Mouse (Mus musculus) forebrain, embryonic 12.5 days (tissue): Measurements from ENCODE around the gene Grip1. TPM values are rescaled to one million over a fixed set of nuclear protein-coding genes. Genes with fewer than 3 reads are reported as not detected.

ENCODE experiments used
- ATAC-seq: fragments of 200-750 bp; cut with Nextera tagmentation; 2 replicates; pipeline ENCODE4 v1.8.0; 2017; ENCODE audit warnings: moderate TSS enrichment; ENCODE audit not compliant: low FRiP score
- H3K27ac ChIP-seq: fragments of 300-500 bp; sonication (generic); 2 replicates; pipeline ENCODE4 v1.5.1; 2016; ENCODE audit warnings: mild to moderate bottlenecking
- H3K27me3 ChIP-seq: fragments of 300-500 bp; sonication (generic); 2 replicates; pipeline ENCODE4 v1.6.1; 2016; ENCODE audit warnings: mild to moderate bottlenecking
- H3K36me3 ChIP-seq: fragments of 300-500 bp; sonication (generic); replicated peaks from 2 replicates; pipeline ENCODE4 v1.6.1; 2016; ENCODE audit warnings: mild to moderate bottlenecking
- H3K4me1 ChIP-seq: fragments of 300-500 bp; sonication (generic); 2 replicates; pipeline ENCODE4 v1.6.1; 2016
- H3K4me2 ChIP-seq: fragments of 300-500 bp; sonication (generic); 2 replicates; pipeline ENCODE4 v1.6.1; 2016; ENCODE audit warnings: mild to moderate bottlenecking, moderate library complexity
- H3K4me3 ChIP-seq: fragments of 300-500 bp; sonication (generic); replicated peaks from 2 replicates; pipeline ENCODE4 v1.5.1; 2016; ENCODE audit warnings: mild to moderate bottlenecking
- H3K9ac ChIP-seq: fragments of 300-500 bp; sonication (generic); 2 replicates; pipeline ENCODE4 v1.6.1; 2016; ENCODE audit warnings: mild to moderate bottlenecking
- H3K9me3 ChIP-seq: fragments of 300-500 bp; sonication (generic); 2 replicates; pipeline ENCODE4 v1.6.1; 2016
- WGBS: fragments of 180-500 bp; shearing (Covaris S2); methylation state at CpG from one replicate; pipeline ENCODE4 v1.1.7; 2016; 5-methylcytosine and 5-hydroxymethylcytosine counted together
- polyA plus RNA-seq: library from polyadenylated mRNA; unstranded; fragments of >200 nt; fragmentation: Nextera tagmentation; extraction: Ambion mirVana; gene quantifications from 2 replicates; pipeline ENCODE4 v1.2.1, GENCODE M21; 2016

Grip1 gene
- polyA plus RNA-seq, 1 experiment from 2014 or later = 12.5 TPM

- WGBS = 71% methylated on average over 6 of the region's 6 CpGs
- no peak overlapping the region for H3K27ac ChIP-seq
- no peak overlapping the region for H3K9ac ChIP-seq
- H3K36me3 ChIP-seq = no peaks in the 10 kb centered on the region
- H3K27me3 ChIP-seq = peaks cover 5% of the 10 kb centered on the region; the same call in 1 of the 2 replicates
- no peak overlapping the region for H3K4me3 ChIP-seq
- no peaks in the 10 kb centered on the region for H3K9me3 ChIP-seq
- H3K4me1 ChIP-seq = peaks cover 5% of the 10 kb centered on the region; the same call in 1 of the 2 replicates
- no peak for ATAC-seq
- H3K4me2 ChIP-seq = no peak overlapping the region
Observed at GRCm38 (mm10) chr10:120113980-120114379, 660.4 kb downstream of the Grip1 start.

- Histone ChIP-seq H3K27ac (no peak overlapping the region), H3K9ac (no peak overlapping the region), H3K4me2 (no peak overlapping the region), H3K4me3 (no peak overlapping the region), H3K27me3 (peaks cover 5% of the 10 kb centered on the region; the same call in 1 of the 2 replicates), H3K36me3 (no peaks in the 10 kb centered on the region), H3K9me3 (no peaks in the 10 kb centered on the region), H3K4me1 (peaks cover 5% of the 10 kb centered on the region; the same call in 1 of the 2 replicates)
- 32% methylated on average over 7 of the region's 7 CpGs for WGBS
- ATAC-seq = no peak
Observed at GRCm38 (mm10) chr10:120114493-120114892, 660.9 kb downstream of the Grip1 start.

GRCm38 (mm10) chr10:120115249-120115648 lies 661.6 kb downstream of the Grip1 start:
- H3K4me3 ChIP-seq = no peak overlapping the region
- 92% methylated on average over 1 of the region's 1 CpGs for WGBS
- no peak overlapping the region for H3K27ac ChIP-seq
- peaks cover 5% of the 10 kb centered on the region; the same call in 1 of the 2 replicates for H3K27me3 ChIP-seq
- no peaks in the 10 kb centered on the region for H3K9me3 ChIP-seq
- H3K4me1 ChIP-seq = peaks cover 5% of the 10 kb centered on the region; the same call in 1 of the 2 replicates
- no peak for ATAC-seq
- H3K9ac ChIP-seq = no peak overlapping the region
- H3K36me3 ChIP-seq = no peaks in the 10 kb centered on the region
- H3K4me2 ChIP-seq = no peak overlapping the region

- H3K4me2 ChIP-seq = no peak overlapping the region
- H3K9ac ChIP-seq = no peak overlapping the region
- H3K9me3 ChIP-seq = no peaks in the 10 kb centered on the region
- no peak overlapping the region for H3K4me3 ChIP-seq
- no peak overlapping the region for H3K27ac ChIP-seq
- H3K36me3 ChIP-seq = no peaks in the 10 kb centered on the region
- H3K4me1 ChIP-seq = no peaks in the 10 kb centered on the region
- 86% methylated on average over 3 of the region's 3 CpGs for WGBS
- ATAC-seq = no peak
- 0 out of 2 replicates have a peak, but pooled peaks cover 1% of the 10 kb centered on the region for H3K27me3 ChIP-seq
Observed at GRCm38 (mm10) chr10:120123721-120124120, 670.1 kb downstream of the Grip1 start.

- H3K4me1 ChIP-seq = no peaks in the 10 kb centered on the region
- H3K4me2 ChIP-seq = no peak overlapping the region
- 0 out of 2 replicates have a peak, but pooled peaks cover 4% of the 10 kb centered on the region for H3K27me3 ChIP-seq
- no peak overlapping the region for H3K4me3 ChIP-seq
- H3K27ac ChIP-seq = no peak overlapping the region
- no peaks in the 10 kb centered on the region for H3K36me3 ChIP-seq
- H3K9me3 ChIP-seq = no peaks in the 10 kb centered on the region
- WGBS = 57% methylated on average over 7 of the region's 7 CpGs
- no peak overlapping the region for H3K9ac ChIP-seq
- ATAC-seq = no peak
Observed at GRCm38 (mm10) chr10:120124801-120125464, 671.3 kb downstream of the Grip1 start.

- WGBS = 80% methylated on average over 10 of the region's 10 CpGs
- Histone ChIP-seq H3K27ac (no peak overlapping the region), H3K27me3 (0 out of 2 replicates have a peak, but pooled peaks cover 4% of the 10 kb centered on the region), H3K4me2 (no peak overlapping the region), H3K36me3 (no peaks in the 10 kb centered on the region), H3K4me3 (no peak overlapping the region), H3K9ac (no peak overlapping the region), H3K4me1 (no peaks in the 10 kb centered on the region), H3K9me3 (no peaks in the 10 kb centered on the region)
- ATAC-seq = no peak
Observed at GRCm38 (mm10) chr10:120125465-120125857, 671.8 kb downstream of the Grip1 start.

GRCm38 (mm10) chr10:120128601-120129277 lies 675.1 kb downstream of the Grip1 start:
- Histone ChIP-seq H3K27me3 (0 out of 2 replicates have a peak, but pooled peaks cover 4% of the 10 kb centered on the region), H3K4me2 (no peak overlapping the region), H3K36me3 (no peaks in the 10 kb centered on the region), H3K27ac (no peak overlapping the region), H3K4me1 (no peaks in the 10 kb centered on the region; the same call in 1 of the 2 replicates), H3K4me3 (no peak overlapping the region), H3K9me3 (no peaks in the 10 kb centered on the region), H3K9ac (no peak overlapping the region)
- no peak for ATAC-seq
- 54% methylated on average over 13 of the region's 13 CpGs for WGBS

- WGBS = 67% methylated on average over 16 of the region's 16 CpGs
- H3K36me3 ChIP-seq = no peaks in the 10 kb centered on the region
- ATAC-seq = no peak
- H3K9me3 ChIP-seq = no peaks in the 10 kb centered on the region
- no peak overlapping the region for H3K9ac ChIP-seq
- no peak overlapping the region for H3K4me3 ChIP-seq
- no peaks in the 10 kb centered on the region; the same call in 1 of the 2 replicates for H3K4me1 ChIP-seq
- no peak overlapping the region for H3K4me2 ChIP-seq
- no peak overlapping the region for H3K27ac ChIP-seq
- 0 out of 2 replicates have a peak, but pooled peaks cover 4% of the 10 kb centered on the region for H3K27me3 ChIP-seq
Observed at GRCm38 (mm10) chr10:120130621-120131020, 677.0 kb downstream of the Grip1 start.

- Histone ChIP-seq H3K27me3 (0 out of 2 replicates have a peak, but pooled peaks cover 3% of the 10 kb centered on the region), H3K36me3 (no peaks in the 10 kb centered on the region), H3K4me2 (no peak overlapping the region), H3K9me3 (no peaks in the 10 kb centered on the region), H3K4me3 (no peak overlapping the region), H3K9ac (no peak overlapping the region), H3K4me1 (no peaks in the 10 kb centered on the region; the same call in 1 of the 2 replicates), H3K27ac (no peak overlapping the region)
- 68% methylated on average over 11 of the region's 11 CpGs for WGBS
- ATAC-seq = no peak
Observed at GRCm38 (mm10) chr10:120133697-120134096, 680.1 kb downstream of the Grip1 start.

- ATAC-seq = no peak
- H3K9me3 ChIP-seq = no peaks in the 10 kb centered on the region
- 89% methylated on average over 12 of the region's 12 CpGs for WGBS
- no peak overlapping the region for H3K4me2 ChIP-seq
- no peaks in the 10 kb centered on the region; the same call in 1 of the 2 replicates for H3K4me1 ChIP-seq
- no peak overlapping the region for H3K9ac ChIP-seq
- no peak overlapping the region for H3K27ac ChIP-seq
- no peak overlapping the region for H3K4me3 ChIP-seq
- no peaks in the 10 kb centered on the region for H3K27me3 ChIP-seq
- no peaks in the 10 kb centered on the region for H3K36me3 ChIP-seq
Observed at GRCm38 (mm10) chr10:120136020-120136562, 682.5 kb downstream of the Grip1 start.
